Mouse (Mus musculus) activated CD4-positive, CD25-positive, alpha-beta regulatory T cell (primary cell): ENCODE data around the gene Gsta3. TPM values are rescaled to one million over a fixed set of nuclear protein-coding genes. Genes with fewer than 3 reads are reported as not detected.

ENCODE experiments used
- polyA plus RNA-seq, 2 experiments: library from polyadenylated mRNA; unstranded; fragments of 100-300 nt; shearing (Covaris generic); gene quantifications; one replicate each; pipeline ENCODE4 v1.2.1; 2017

Gene Gsta3
- polyA plus RNA-seq, result 1 to 10 TPM; 1.3 to 1.5 TPM

GRCm38 (mm10) chr1:21239911-21240898, at the start of gene Gsta3:
Gsta3 (plus strand) TSS chr1:21240589.

DNA sequence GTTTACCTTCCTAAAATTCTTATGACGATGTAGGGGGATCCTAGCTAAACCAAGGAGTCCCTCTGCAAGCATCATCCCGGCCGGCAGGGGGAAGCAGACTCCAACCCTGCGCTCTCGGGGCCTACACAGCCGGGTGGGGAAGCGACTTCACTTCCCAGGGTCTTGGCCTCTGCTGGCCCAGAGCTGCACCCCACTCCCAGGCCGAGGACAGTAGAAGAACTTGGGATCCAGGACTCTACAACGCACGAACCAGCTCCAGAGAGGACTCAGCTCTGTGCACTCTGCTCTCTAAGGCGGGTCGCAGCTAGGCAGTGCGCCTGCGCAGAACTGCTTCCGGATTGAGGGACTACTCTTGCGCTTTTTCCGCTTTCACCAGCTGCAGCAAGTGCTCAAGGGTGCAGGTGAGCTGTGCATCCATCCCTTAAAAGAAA, 21.9 kb upstream of the Gsta3 start, which contains the start of gene Tmem14a:
TSS of gene Tmem14a (plus strand) at position 87 of the 431 bp plus-strand sequence.

Other genes starting within 250 kb of the Gsta3 start
- 1 to 10 TPM; 5.0 to 5.1 TPM for gene Tram2, start 161.4 kb upstream of the Gsta3 start, polyA plus RNA-seq
- gene Tmem14a, start 22.0 kb upstream of the Gsta3 start, polyA plus RNA-seq, result 1 to 10 TPM; 2.9 to 6.6 TPM
- gene Khdc1a, start 109.1 kb downstream of the Gsta3 start, polyA plus RNA-seq, result 1 to 10 TPM; 1.0 to 4.6 TPM
- gene Khdc1c, start 127.7 kb downstream of the Gsta3 start, polyA plus RNA-seq, result not detected
- under 1 TPM in 1 of 2 experiments, not detected in 1; 0.09 TPM for gene Khdc1b, start 143.0 kb downstream of the Gsta3 start, polyA plus RNA-seq